Mouse (Mus musculus) cerebellum, adult 2 months (tissue): ENCODE data around the gene Lrig1.

Experiments used
- CTCF ChIP-seq: fragments of 200-500 bp; IDR thresholded peaks from 2 replicates; pipeline ENCODE4 v1.5.1; 2011; ENCODE audit warnings: low read depth, mild to moderate bottlenecking, control low read depth, low read length, moderate library complexity, borderline replicate concordance; ENCODE audit not compliant: insufficient read depth
- POLR2A ChIP-seq: fragments of 200-500 bp; IDR thresholded peaks from 2 replicates; pipeline ENCODE4 v1.6.1; 2011; ENCODE audit warnings: low read length, control low read depth, borderline replicate concordance; ENCODE audit not compliant: insufficient read depth

DNA sequence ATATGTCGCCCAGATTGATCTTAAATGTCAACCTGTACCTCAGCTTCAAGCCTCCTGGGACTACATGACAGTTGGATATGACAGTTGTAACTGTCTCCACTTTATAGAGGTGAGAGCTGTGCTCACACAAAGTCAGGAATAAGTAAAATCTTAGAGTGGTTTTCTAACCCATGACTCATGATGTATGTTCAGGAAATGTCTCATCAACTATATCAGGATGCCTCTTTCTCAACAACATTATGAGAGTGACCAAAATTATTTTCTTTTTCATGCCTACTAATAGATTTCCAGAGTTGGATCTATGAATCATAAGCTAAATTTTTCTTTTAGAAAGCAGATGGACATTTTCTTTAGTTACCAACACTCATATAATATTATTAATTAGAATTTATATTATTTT lies 6.0 kb upstream of the Lrig1 start:
- no peak for TF ChIP-seq POLR2A
- no peak for TF ChIP-seq CTCF
